Mouse (Mus musculus) cerebellum, adult 2 months (tissue): Measurements from ENCODE around the gene 4930486L24Rik. TPM values are rescaled to one million over a fixed set of nuclear protein-coding genes. Genes with fewer than 3 reads are reported as not detected.
"Not testable (repeated sequence)": the region's sequence is repeated elsewhere in the genome, so short reads cannot be mapped to it uniquely, and the experiment has no call there.

Source experiments
- DNase-seq, 2 experiments: peaks; one replicate each; pipeline ENCODE4 v3.0.0; 2021
- H3K27ac ChIP-seq: fragments of 200-500 bp; 2 replicates; pipeline ENCODE4 v1.5.1; 2012; ENCODE audit warnings: low read length, control low read depth, inconsistent platforms; ENCODE audit not compliant: insufficient read depth
- H3K27me3 ChIP-seq: fragments of 200-500 bp; 2 replicates; pipeline ENCODE4 v1.6.1; 2012; ENCODE audit warnings: inconsistent platforms, mild to moderate bottlenecking, low read length, moderate library complexity; ENCODE audit not compliant: control insufficient read depth, insufficient read depth
- H3K4me1 ChIP-seq: fragments of 200-500 bp; 2 replicates; pipeline ENCODE4 v1.6.1; 2011; ENCODE audit warnings: low read length; ENCODE audit not compliant: control insufficient read depth, insufficient read depth
- H3K4me3 ChIP-seq: fragments of 200-500 bp; replicated peaks from 2 replicates; pipeline ENCODE3; 2011; ENCODE audit warnings: mild to moderate bottlenecking, low read depth, low read length, control low read depth; ENCODE audit not compliant: insufficient read depth
- CTCF ChIP-seq: fragments of 200-500 bp; IDR thresholded peaks from 2 replicates; pipeline ENCODE4 v1.5.1; 2011; ENCODE audit warnings: low read depth, mild to moderate bottlenecking, control low read depth, low read length, moderate library complexity, borderline replicate concordance; ENCODE audit not compliant: insufficient read depth
- POLR2A ChIP-seq: fragments of 200-500 bp; IDR thresholded peaks from 2 replicates; pipeline ENCODE4 v1.6.1; 2011; ENCODE audit warnings: low read length, control low read depth, borderline replicate concordance; ENCODE audit not compliant: insufficient read depth
- WGBS: fragments of 180-500 bp; shearing (Covaris S2); methylation state at CpG from one replicate; pipeline ENCODE4 v1.1.7; 2018; 5-methylcytosine and 5-hydroxymethylcytosine counted together
- polyA plus RNA-seq: library from polyadenylated mRNA; depleted of rRNA; stranded (reverse); fragments of >200 nt; gene quantifications from 2 replicates; pipeline ENCODE4 v1.2.3, GENCODE M21; 2012; rRNA removed

The 4930486L24Rik gene
- 0.34 TPM in 1 of 2 replicates, not detected in the other for polyA plus RNA-seq

DNA sequence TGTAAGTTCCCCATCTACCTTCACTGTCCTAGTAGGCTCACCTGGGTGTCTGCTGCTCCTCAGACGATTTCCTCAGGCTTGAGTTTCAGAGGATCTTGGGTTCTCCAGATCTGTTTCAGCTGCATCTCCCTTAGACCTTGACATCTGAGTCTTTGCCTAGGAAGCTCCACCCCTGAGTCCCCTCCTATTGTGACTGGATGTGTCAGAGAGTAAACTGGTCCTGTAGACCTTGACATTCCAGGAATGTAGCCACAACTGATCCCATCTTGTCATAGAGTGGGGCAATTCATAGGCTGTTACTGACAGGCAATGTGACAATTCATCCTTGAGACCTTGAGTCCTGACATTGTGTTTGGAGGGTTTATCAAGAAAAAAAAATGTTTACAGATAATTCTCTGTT, at the start of gene 4930486L24Rik:
Gene 4930486L24Rik (minus strand): TSS at position 195 of the 400 bp plus-strand sequence.
- Histone ChIP-seq H3K27me3 (no peaks in the 10 kb centered on the region), H3K27ac (no peak within 1 kb of the TSS), H3K4me1 (no peaks in the 10 kb centered on the region), H3K4me3 (no peak within 1 kb of the TSS)
- no peak for TF ChIP-seq POLR2A
- TF ChIP-seq CTCF, result no peak
- no peak for DNase-seq
- 61% methylated on average over 1 of the region's 1 CpGs for WGBS

DNA sequence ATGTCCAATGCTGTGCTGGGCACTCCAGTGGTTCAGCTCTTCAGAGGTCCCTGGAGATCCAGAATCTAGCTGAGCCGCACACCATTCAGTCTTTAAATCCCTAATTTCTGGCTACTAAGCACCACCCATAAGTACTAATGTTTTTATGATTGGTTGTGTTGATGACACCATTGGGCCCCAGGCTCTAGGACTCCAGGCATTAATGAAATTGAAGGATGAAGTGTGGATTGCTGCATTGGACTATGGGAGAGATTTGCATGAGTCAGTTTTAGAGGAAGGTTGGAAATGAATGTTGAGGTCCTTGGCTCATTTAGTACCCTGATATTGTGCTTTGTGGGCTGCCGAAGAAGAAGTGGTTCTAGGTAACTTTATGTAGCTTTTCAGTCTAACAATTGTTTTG, 40.5 kb upstream of the 4930486L24Rik start, which contains the start of gene Tpbpb:
Gene Tpbpb (minus strand): TSS at position 101 of the 400 bp plus-strand sequence.
- H3K27ac ChIP-seq, H3K4me3 ChIP-seq, H3K27me3 ChIP-seq, H3K4me1 ChIP-seq, DNase-seq: not testable (repeated sequence)
- WGBS, result 88% methylated on average over 2 of the region's 2 CpGs

DNA sequence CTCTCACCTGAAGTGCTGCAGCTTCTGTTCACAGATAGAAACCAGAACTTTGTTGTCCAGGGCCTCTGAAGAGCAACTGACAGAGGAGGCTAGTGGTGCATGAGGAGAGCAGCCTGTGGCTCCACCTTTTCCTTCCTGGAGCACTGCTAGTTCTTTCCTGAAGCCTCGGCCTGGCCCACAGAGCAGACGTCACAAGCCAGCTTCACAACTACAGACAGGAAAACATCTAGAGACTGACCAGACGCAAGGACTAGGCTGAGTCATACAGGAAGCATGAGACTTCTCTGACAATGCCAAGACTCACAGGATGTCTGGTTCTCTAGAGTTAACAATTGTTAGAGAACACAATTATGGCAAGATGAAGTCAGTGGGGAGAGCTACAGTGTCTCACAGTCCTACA, 33.1 kb upstream of the 4930486L24Rik start, which contains the start of gene Ctla2b:
Gene Ctla2b (minus strand): TSS at position 120 of the 400 bp plus-strand sequence.
- Histone ChIP-seq H3K4me1 (no peaks in the 10 kb centered on the region), H3K27ac (no peak within 1 kb of the TSS), H3K4me3 (no peak within 1 kb of the TSS), H3K27me3 (no peaks in the 10 kb centered on the region)
- 82% methylated on average over 3 of the region's 3 CpGs for WGBS
- peak in 1 of 2 experiments; percentile 1 for DNase-seq
- TF ChIP-seq CTCF (no peak), POLR2A (no peak)

DNA sequence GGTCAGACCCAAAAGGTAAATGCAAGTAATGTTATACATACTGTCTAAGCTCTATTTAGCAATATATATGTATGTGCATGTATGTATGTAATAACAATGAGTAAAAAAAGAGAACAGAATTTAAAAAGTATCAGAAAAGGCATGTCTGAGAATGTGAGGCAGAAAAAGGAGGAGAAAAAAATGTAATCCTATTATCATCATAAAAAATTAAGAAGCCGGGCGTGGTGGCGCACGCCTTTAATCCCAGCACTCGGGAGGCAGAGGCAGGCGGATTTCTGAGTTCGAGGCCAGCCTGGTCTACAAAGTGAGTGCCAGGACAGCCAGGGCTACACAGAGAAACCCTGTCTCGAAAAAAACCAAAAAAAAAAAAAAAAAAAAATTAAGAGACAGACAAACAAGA, 32.5 kb upstream of the 4930486L24Rik start, which contains the start of gene Gm49392:
Gene Gm49392 (minus strand): TSS at position 101 of the 400 bp plus-strand sequence.
- not testable (repeated sequence) for H3K27me3 ChIP-seq, H3K4me3 ChIP-seq, H3K27ac ChIP-seq, H3K4me1 ChIP-seq, DNase-seq
- 76% methylated on average over 8 of the region's 8 CpGs for WGBS

DNA sequence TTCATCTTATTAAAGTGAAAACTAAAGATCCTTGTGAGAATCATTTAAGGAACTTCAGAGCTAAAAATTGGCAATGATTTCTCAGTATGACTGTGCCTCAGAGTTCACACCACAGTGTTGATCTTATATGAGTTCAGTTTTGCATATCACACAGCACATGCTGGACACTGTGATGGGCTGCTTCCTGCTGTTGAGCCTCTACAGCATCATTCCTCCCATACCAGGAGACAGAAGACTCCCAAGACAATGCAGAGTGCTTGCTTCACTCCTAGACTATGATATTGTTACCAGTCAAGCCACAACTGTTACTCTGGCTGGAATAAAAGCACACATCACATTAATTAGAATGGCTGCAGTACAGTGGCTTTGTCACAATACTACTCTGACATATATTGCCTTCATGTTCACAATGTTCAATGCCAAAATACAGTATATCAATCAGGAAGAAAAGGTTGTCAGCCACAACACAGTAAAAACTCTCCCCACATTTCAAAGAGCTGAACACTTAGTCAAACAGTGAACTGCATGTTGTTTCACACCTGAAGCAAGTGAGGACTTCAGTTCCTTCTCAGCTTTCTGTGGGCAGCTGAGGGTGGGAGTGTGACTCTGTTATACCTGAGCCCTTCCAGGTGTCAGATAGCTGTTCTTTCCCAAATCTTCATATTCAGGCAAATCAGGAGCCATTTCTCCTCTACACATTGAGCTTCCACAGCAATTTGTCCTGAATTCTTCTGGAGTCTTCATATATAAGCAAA, 31.3 kb upstream of the 4930486L24Rik start:
- DNase-seq, result no peak
- Histone ChIP-seq H3K27ac (no peak overlapping the region), H3K27me3 (no peaks in the 10 kb centered on the region), H3K4me1 (no peaks in the 10 kb centered on the region), H3K4me3 (no peak overlapping the region)
- TF ChIP-seq POLR2A, result no peak
- no peak for TF ChIP-seq CTCF

DNA sequence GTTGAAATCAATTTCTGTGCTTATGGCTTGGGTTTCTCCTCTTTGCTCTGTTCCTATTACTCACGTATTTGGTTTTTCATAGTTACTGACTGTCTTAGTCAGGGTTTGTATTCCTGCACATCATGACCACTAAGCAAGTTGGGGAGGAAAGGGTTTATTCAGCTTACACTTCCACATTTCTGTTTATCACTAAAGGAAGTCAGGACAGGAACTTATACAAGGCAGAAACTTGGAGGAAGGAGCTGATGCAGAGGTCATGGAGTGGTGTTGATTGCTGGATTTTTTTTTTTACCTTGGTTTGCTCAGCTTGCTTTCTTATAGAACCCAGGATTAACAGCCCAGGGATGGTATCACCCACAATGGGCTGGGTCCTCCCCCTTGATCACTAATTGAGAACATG, 28.0 kb upstream of the 4930486L24Rik start:
- no peaks in the 10 kb centered on the region for H3K27me3 ChIP-seq
- no peak overlapping the region for H3K27ac ChIP-seq
- TF ChIP-seq CTCF (no peak), POLR2A (no peak)
- no peaks in the 10 kb centered on the region for H3K4me1 ChIP-seq
- 95% methylated on average over 1 of the region's 1 CpGs for WGBS
- no peak overlapping the region for H3K4me3 ChIP-seq
- no peak for DNase-seq

DNA sequence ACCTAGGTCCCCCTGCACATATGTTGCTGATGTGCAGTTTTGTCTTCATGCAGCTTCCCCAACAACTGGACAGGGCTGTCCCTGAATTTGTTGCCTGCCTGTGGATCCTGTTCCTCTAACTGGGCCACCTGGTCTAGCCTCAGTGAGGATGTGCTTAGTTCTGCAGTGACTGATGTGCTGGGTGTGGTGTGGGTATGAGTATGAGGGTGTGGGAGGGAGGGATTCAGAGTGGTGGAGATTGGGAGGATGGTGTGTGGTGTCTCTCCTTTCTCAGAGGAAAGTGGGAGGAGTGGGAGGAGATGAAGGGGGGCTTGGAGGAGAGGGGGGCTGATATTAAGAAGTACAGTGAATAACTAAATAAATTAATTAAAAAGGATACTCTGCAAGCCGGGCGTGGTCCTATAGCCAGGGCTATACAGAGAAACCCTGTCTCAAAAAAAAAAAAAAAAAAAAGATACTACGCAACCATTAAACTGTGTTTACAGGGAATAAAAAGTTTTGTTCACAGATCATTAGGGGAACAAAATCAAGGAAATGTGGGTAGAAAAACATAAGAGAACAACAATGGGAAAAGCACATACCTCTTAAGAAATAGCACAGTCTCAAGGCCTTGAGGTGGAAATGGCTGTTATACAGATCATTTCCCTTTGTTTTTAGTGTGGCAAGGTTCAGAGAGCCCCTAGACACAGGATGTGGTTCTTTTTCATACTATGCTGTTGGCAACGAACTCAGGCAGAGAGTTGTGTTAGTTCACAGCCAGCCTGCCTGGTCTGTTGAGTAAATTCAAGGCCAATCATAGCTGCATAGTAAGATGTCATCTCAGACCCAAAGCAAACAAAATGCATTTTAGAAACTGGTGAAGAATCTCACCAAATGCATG, 15.8 kb downstream of the 4930486L24Rik start:
- DNase-seq, result no peak
- TF ChIP-seq POLR2A, result no peak
- TF ChIP-seq CTCF, result no peak

DNA sequence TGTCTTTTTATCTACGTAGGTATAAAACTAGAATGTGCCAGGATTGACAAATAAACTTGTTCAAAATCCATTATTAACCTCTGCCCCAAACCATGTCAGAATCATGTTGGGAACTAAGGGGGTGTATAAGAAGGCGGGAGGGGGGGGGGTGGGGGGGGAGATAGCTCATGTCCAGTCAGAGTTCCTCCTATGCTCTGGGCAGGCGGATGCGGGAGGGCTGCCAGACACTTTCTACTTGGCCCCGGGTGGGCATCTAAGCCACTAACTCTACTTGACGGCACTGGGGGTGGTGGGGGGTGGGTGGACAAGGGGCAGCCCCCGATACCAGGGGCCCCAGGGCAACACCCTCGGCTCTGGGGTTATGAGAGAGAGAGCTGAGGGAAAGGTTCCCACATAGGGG, 21.1 kb downstream of the 4930486L24Rik start:
- Histone ChIP-seq H3K4me3 (no peak overlapping the region), H3K27ac (no peak overlapping the region), H3K4me1 (no peaks in the 10 kb centered on the region), H3K27me3 (no peaks in the 10 kb centered on the region)
- DNase-seq, result no peak
- TF ChIP-seq POLR2A (no peak), CTCF (no peak)
- 46% methylated on average over 8 of the region's 8 CpGs for WGBS

More for the DNA sequence above, 15.8 kb downstream of the 4930486L24Rik start:
- Histone ChIP-seq H3K27ac (no peak overlapping the region), H3K4me1 (no peaks in the 10 kb centered on the region), H3K27me3 (no peaks in the 10 kb centered on the region), H3K4me3 (no peak overlapping the region)
- 77% methylated on average over 4 of the region's 4 CpGs for WGBS
